Mouse (Mus musculus): Measurements from ENCODE around the gene Psmc5. TPM values are rescaled to one million over a fixed set of nuclear protein-coding genes. Genes with fewer than 3 reads are reported as not detected.

The Psmc5 gene
- total and polyA plus RNA-seq, 2 experiments, result 37.7 to 65.2 TPM

GRCm38 (mm10) chr11:106302634-106303033 is 46.7 kb downstream of the Psmc5 start:
- 5% methylated on average over 2 of the region's 2 CpGs for WGBS
- H3K9ac ChIP-seq (ENCODE audit: low read depth, low read length), result no peak overlapping the region
- no peak overlapping the region for H3K27ac ChIP-seq (replicated peaks; ENCODE audit: insufficient read depth, low read depth, low read length)
- no peaks in the 10 kb centered on the region for H3K4me1 ChIP-seq (ENCODE audit: control insufficient read depth, insufficient read depth, low read length)
- H3K4me3 ChIP-seq (ENCODE audit: insufficient read depth, low read depth, low read length), result no peak overlapping the region
- no peaks in the 10 kb centered on the region for H3K36me3 ChIP-seq (ENCODE audit: control insufficient read depth, insufficient read depth, low read length)
- no peak for TF ChIP-seq POLR2A (IDR thresholded peaks at IDR 0.05; ENCODE audit: extremely low read depth, insufficient read depth, low read length)
- peak; percentile 84 for TF ChIP-seq CTCF (IDR thresholded peaks at IDR 0.05; ENCODE audit: low read depth, low read length)
- H3K79me2 ChIP-seq (ENCODE audit: control insufficient read depth, insufficient read depth, low read length), result no peaks in the 10 kb centered on the region
- H3K27me3 ChIP-seq (ENCODE audit: control insufficient read depth, insufficient read depth, low read length), result no peaks in the 10 kb centered on the region
- peak; percentile 54 for DNase-seq (ENCODE audit: extremely low read depth, low read depth, low spot score)

- peak; percentile 7 for DNase-seq (ENCODE audit: extremely low read depth, low read depth, low spot score)
- no peak for TF ChIP-seq CTCF (IDR thresholded peaks at IDR 0.05; ENCODE audit: low read depth, low read length)
- TF ChIP-seq POLR2A (IDR thresholded peaks at IDR 0.05; ENCODE audit: extremely low read depth, insufficient read depth, low read length), result no peak
- H3K27me3 ChIP-seq (ENCODE audit: control insufficient read depth, insufficient read depth, low read length), result no peaks in the 10 kb centered on the region
- WGBS, result 81% methylated on average over 10 of the region's 10 CpGs
- no peak overlapping the region for H3K4me3 ChIP-seq (ENCODE audit: insufficient read depth, low read depth, low read length)
- H3K27ac ChIP-seq (replicated peaks; ENCODE audit: insufficient read depth, low read depth, low read length), result no peak overlapping the region
- H3K36me3 ChIP-seq (ENCODE audit: control insufficient read depth, insufficient read depth, low read length), result no peaks in the 10 kb centered on the region
- H3K4me1 ChIP-seq (ENCODE audit: control insufficient read depth, insufficient read depth, low read length), result no peaks in the 10 kb centered on the region
- H3K79me2 ChIP-seq (ENCODE audit: control insufficient read depth, insufficient read depth, low read length), result no peaks in the 10 kb centered on the region
- no peak overlapping the region for H3K9ac ChIP-seq (ENCODE audit: low read depth, low read length)
Observed at GRCm38 (mm10) chr11:106305348-106306064, 49.6 kb downstream of the Psmc5 start.

GRCm38 (mm10) chr11:106306065-106306385 is 50.1 kb downstream of the Psmc5 start:
- Histone ChIP-seq H3K9ac (ENCODE audit: low read depth, low read length) (no peak overlapping the region), H3K36me3 (ENCODE audit: control insufficient read depth, insufficient read depth, low read length) (no peaks in the 10 kb centered on the region), H3K4me3 (ENCODE audit: insufficient read depth, low read depth, low read length) (no peak overlapping the region), H3K4me1 (ENCODE audit: control insufficient read depth, insufficient read depth, low read length) (no peaks in the 10 kb centered on the region), H3K27me3 (ENCODE audit: control insufficient read depth, insufficient read depth, low read length) (no peaks in the 10 kb centered on the region), H3K27ac (replicated peaks; ENCODE audit: insufficient read depth, low read depth, low read length) (no peak overlapping the region), H3K79me2 (ENCODE audit: control insufficient read depth, insufficient read depth, low read length) (no peaks in the 10 kb centered on the region)
- 82% methylated on average over 3 of the region's 3 CpGs for WGBS
- DNase-seq (ENCODE audit: extremely low read depth, low read depth, low spot score), result no peak
- TF ChIP-seq CTCF (IDR thresholded peaks at IDR 0.05; ENCODE audit: low read depth, low read length) (no peak), POLR2A (IDR thresholded peaks at IDR 0.05; ENCODE audit: extremely low read depth, insufficient read depth, low read length) (no peak)

GRCm38 (mm10) chr11:106306758-106307157 is 50.8 kb downstream of the Psmc5 start:
- H3K27ac ChIP-seq (replicated peaks; ENCODE audit: insufficient read depth, low read depth, low read length), result no peak overlapping the region
- WGBS, result 93% methylated on average over 9 of the region's 9 CpGs

GRCm38 (mm10) chr11:106307432-106307831 is 51.5 kb downstream of the Psmc5 start:
- Histone ChIP-seq H3K27ac (replicated peaks; ENCODE audit: insufficient read depth, low read depth, low read length) (no peak overlapping the region), H3K4me3 (ENCODE audit: insufficient read depth, low read depth, low read length) (no peak overlapping the region), H3K79me2 (ENCODE audit: control insufficient read depth, insufficient read depth, low read length) (no peaks in the 10 kb centered on the region), H3K4me1 (ENCODE audit: control insufficient read depth, insufficient read depth, low read length) (no peaks in the 10 kb centered on the region), H3K36me3 (ENCODE audit: control insufficient read depth, insufficient read depth, low read length) (no peaks in the 10 kb centered on the region), H3K9ac (ENCODE audit: low read depth, low read length) (no peak overlapping the region), H3K27me3 (ENCODE audit: control insufficient read depth, insufficient read depth, low read length) (no peaks in the 10 kb centered on the region)
- TF ChIP-seq POLR2A (IDR thresholded peaks at IDR 0.05; ENCODE audit: extremely low read depth, insufficient read depth, low read length), result no peak
- TF ChIP-seq CTCF (IDR thresholded peaks at IDR 0.05; ENCODE audit: low read depth, low read length), result no peak
- no peak for DNase-seq (ENCODE audit: extremely low read depth, low read depth, low spot score)
- 26% methylated on average over 5 of the region's 5 CpGs for WGBS

More at GRCm38 (mm10) chr11:106306758-106307157, 50.8 kb downstream of the Psmc5 start:
- H3K36me3 ChIP-seq (ENCODE audit: control insufficient read depth, insufficient read depth, low read length), result no peaks in the 10 kb centered on the region
- H3K4me1 ChIP-seq (ENCODE audit: control insufficient read depth, insufficient read depth, low read length), result no peaks in the 10 kb centered on the region
- no peak overlapping the region for H3K4me3 ChIP-seq (ENCODE audit: insufficient read depth, low read depth, low read length)
- no peak overlapping the region for H3K9ac ChIP-seq (ENCODE audit: low read depth, low read length)
- no peak for DNase-seq (ENCODE audit: extremely low read depth, low read depth, low spot score)
- TF ChIP-seq POLR2A (IDR thresholded peaks at IDR 0.05; ENCODE audit: extremely low read depth, insufficient read depth, low read length), result no peak
- no peak for TF ChIP-seq CTCF (IDR thresholded peaks at IDR 0.05; ENCODE audit: low read depth, low read length)
- H3K79me2 ChIP-seq (ENCODE audit: control insufficient read depth, insufficient read depth, low read length), result no peaks in the 10 kb centered on the region
- H3K27me3 ChIP-seq (ENCODE audit: control insufficient read depth, insufficient read depth, low read length), result no peaks in the 10 kb centered on the region

GRCm38 (mm10) chr11:106308162-106308561 is 52.2 kb downstream of the Psmc5 start:
- Histone ChIP-seq H3K27me3 (ENCODE audit: control insufficient read depth, insufficient read depth, low read length) (no peaks in the 10 kb centered on the region), H3K4me1 (ENCODE audit: control insufficient read depth, insufficient read depth, low read length) (no peaks in the 10 kb centered on the region), H3K4me3 (ENCODE audit: insufficient read depth, low read depth, low read length) (no peak overlapping the region), H3K36me3 (ENCODE audit: control insufficient read depth, insufficient read depth, low read length) (no peaks in the 10 kb centered on the region), H3K27ac (replicated peaks; ENCODE audit: insufficient read depth, low read depth, low read length) (no peak overlapping the region), H3K79me2 (ENCODE audit: control insufficient read depth, insufficient read depth, low read length) (no peaks in the 10 kb centered on the region), H3K9ac (ENCODE audit: low read depth, low read length) (no peak overlapping the region)
- no peak for DNase-seq (ENCODE audit: extremely low read depth, low read depth, low spot score)
- TF ChIP-seq POLR2A (IDR thresholded peaks at IDR 0.05; ENCODE audit: extremely low read depth, insufficient read depth, low read length), result no peak
- TF ChIP-seq CTCF (IDR thresholded peaks at IDR 0.05; ENCODE audit: low read depth, low read length), result no peak
- 77% methylated on average over 11 of the region's 11 CpGs for WGBS
